Mouse (Mus musculus): ENCODE measurements at regions not wholly inside any gene's neighbourhood (a gene's known extent, or its start where the extent isn't known, plus 50 kb on each side); places are given as distances from the start of the nearest gene placed in this dataset.

DNA sequence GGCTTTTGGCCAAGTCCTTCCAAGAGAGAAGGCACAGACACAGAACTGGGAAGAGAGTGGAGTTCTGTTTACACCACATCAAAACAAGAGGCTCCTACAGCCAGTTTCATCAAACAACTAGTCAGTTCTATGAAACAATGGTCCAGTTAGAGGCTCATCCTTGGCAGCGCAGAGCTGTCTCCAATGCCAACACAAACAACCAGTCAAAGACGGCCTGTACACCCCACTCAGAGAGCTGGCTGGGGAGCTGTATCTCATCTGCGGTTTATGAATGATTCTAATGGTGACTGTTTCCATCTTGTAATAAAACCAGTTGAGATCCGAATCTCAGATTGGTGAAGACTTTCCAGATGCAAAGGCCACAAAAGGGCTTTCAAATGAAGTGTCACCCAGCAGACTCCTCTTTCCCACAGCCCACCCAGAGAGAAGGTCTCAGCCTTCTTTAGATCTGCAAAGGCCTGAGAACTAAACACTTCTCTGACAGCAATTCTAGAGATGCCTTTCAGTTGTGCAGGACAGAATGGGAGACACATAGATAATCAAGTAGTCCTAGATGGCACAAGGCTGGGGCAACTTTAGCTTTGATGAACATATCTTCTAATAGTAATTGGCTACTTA, 343.1 kb upstream of the Rasgrp1 start:
- TF ChIP-seq USF1 (IDR thresholded peaks at IDR 0.05; ENCODE audit: low read depth): no peak
- no peak for TF ChIP-seq CTCF (IDR thresholded peaks at IDR 0.05; ENCODE audit: control insufficient read depth, insufficient read depth, insufficient read length)
- no peak for TF ChIP-seq MYOG (IDR thresholded peaks at IDR 0.05; ENCODE audit: control insufficient read depth, extremely low read depth, insufficient read length)
- no peak for TF ChIP-seq MYOD1 (IDR thresholded peaks at IDR 0.05; ENCODE audit: control insufficient read depth, insufficient read length, low read depth)
- no peak for TF ChIP-seq FOSL1 (IDR thresholded peaks at IDR 0.05; ENCODE audit: insufficient read depth, low read length, poor library complexity, severe bottlenecking)
- no peak for TF ChIP-seq CEBPB (IDR thresholded peaks at IDR 0.05; ENCODE audit: low read depth)
- no peak for TF ChIP-seq MAX (IDR thresholded peaks at IDR 0.05)

Measured in C2C12 (cell line).